Mouse (Mus musculus): ENCODE measurements around the gene H2-M3. TPM values are rescaled to one million over a fixed set of nuclear protein-coding genes. Genes with fewer than 3 reads are reported as not detected.

The H2-M3 gene
- 0.33 and 1.7 TPM in 2 replicates for polyA plus RNA-seq (2012; ENCODE audit: low replicate concordance)

GRCm38 (mm10) chr17:37270058-37270701 is at the start of gene H2-M3:
TSS of gene H2-M3 (plus strand) at chr17:37270220.

GRCm38 (mm10) chr17:37237230-37237629 is 32.8 kb upstream of the H2-M3 start, which contains the start of gene Olfr97:
TSS of gene Olfr97 (minus strand) at chr17:37237330.

GRCm38 (mm10) chr17:37263626-37264025 is 6.4 kb upstream of the H2-M3 start, which contains the start of gene Olfr98:
TSS of gene Olfr98 (minus strand) at chr17:37263749.

GRCm38 (mm10) chr17:37283360-37283759 is 13.3 kb downstream of the H2-M3 start, which contains the start of gene Olfr99:
TSS of gene Olfr99 (minus strand) at chr17:37283460.

GRCm38 (mm10) chr17:37304213-37304612 is 34.2 kb downstream of the H2-M3 start, which contains the start of gene Olfr101:
TSS of gene Olfr101 (minus strand) at chr17:37304313.

GRCm38 (mm10) chr17:37316954-37317353 is 46.9 kb downstream of the H2-M3 start, which contains the start of gene Olfr102:
TSS of gene Olfr102 (minus strand) at chr17:37317054.

Other genes starting within 250 kb of the H2-M3 start
- gene Mog, start 246.8 kb upstream of the H2-M3 start, polyA plus RNA-seq (2012; ENCODE audit: low replicate concordance), result not detected in 2 replicates
- 15.3 and 37.9 TPM in 2 replicates for gene Gabbr1, start 224.3 kb upstream of the H2-M3 start, polyA plus RNA-seq (2012; ENCODE audit: low replicate concordance)
- gene Olfr90, start 181.7 kb upstream of the H2-M3 start, polyA plus RNA-seq (2012; ENCODE audit: low replicate concordance), result not detected in 2 replicates
- gene Olfr91, start 171.9 kb upstream of the H2-M3 start, polyA plus RNA-seq (2012; ENCODE audit: low replicate concordance), result not detected in 2 replicates
- gene Olfr92, start 150.1 kb upstream of the H2-M3 start, polyA plus RNA-seq (2012; ENCODE audit: low replicate concordance), result not detected in 2 replicates
- gene Olfr93, start 108.7 kb upstream of the H2-M3 start, polyA plus RNA-seq (2012; ENCODE audit: low replicate concordance), result not detected in 2 replicates
- not detected in 2 replicates for gene Ubd, start 76.3 kb upstream of the H2-M3 start, polyA plus RNA-seq (2012; ENCODE audit: low replicate concordance)
- not detected in 2 replicates for gene Olfr94, start 69.2 kb upstream of the H2-M3 start, polyA plus RNA-seq (2012; ENCODE audit: low replicate concordance)
- not detected in 2 replicates for gene Olfr95, start 57.1 kb upstream of the H2-M3 start, polyA plus RNA-seq (2012; ENCODE audit: low replicate concordance)
- gene Olfr96, start 50.1 kb upstream of the H2-M3 start, polyA plus RNA-seq (2012; ENCODE audit: low replicate concordance), result not detected in 2 replicates
- not detected in 2 replicates for gene Olfr97, start 32.9 kb upstream of the H2-M3 start, polyA plus RNA-seq (2012; ENCODE audit: low replicate concordance)
- not detected in 2 replicates for gene Olfr98, start 6.5 kb upstream of the H2-M3 start, polyA plus RNA-seq (2012; ENCODE audit: low replicate concordance)
- gene Olfr99, start 13.2 kb downstream of the H2-M3 start, polyA plus RNA-seq (2012; ENCODE audit: low replicate concordance), result not detected in 2 replicates
- not detected in 2 replicates for gene Olfr101, start 34.1 kb downstream of the H2-M3 start, polyA plus RNA-seq (2012; ENCODE audit: low replicate concordance)
- gene Olfr102, start 46.8 kb downstream of the H2-M3 start, polyA plus RNA-seq (2012; ENCODE audit: low replicate concordance), result not detected in 2 replicates
- not detected in 2 replicates for gene Olfr103, start 69.5 kb downstream of the H2-M3 start, polyA plus RNA-seq (2012; ENCODE audit: low replicate concordance)
- gene Olfr104-ps, start 89.4 kb downstream of the H2-M3 start, polyA plus RNA-seq (2012; ENCODE audit: low replicate concordance), result not detected in 2 replicates
- not detected in 2 replicates for gene Olfr105-ps, start 108.8 kb downstream of the H2-M3 start, polyA plus RNA-seq (2012; ENCODE audit: low replicate concordance)
- not detected in 2 replicates for gene Olfr106-ps, start 120.2 kb downstream of the H2-M3 start, polyA plus RNA-seq (2012; ENCODE audit: low replicate concordance)
- not detected in 2 replicates for gene Olfr107, start 129.0 kb downstream of the H2-M3 start, polyA plus RNA-seq (2012; ENCODE audit: low replicate concordance)
- not detected in 2 replicates for gene Olfr108, start 175.3 kb downstream of the H2-M3 start, polyA plus RNA-seq (2012; ENCODE audit: low replicate concordance)
- not detected in 2 replicates for gene Olfr109, start 188.7 kb downstream of the H2-M3 start, polyA plus RNA-seq (2012; ENCODE audit: low replicate concordance)
- gene H2-M2, start 213.3 kb downstream of the H2-M3 start, polyA plus RNA-seq (2012; ENCODE audit: low replicate concordance), result not detected in 2 replicates
- not detected in 2 replicates for gene Olfr110, start 222.2 kb downstream of the H2-M3 start, polyA plus RNA-seq (2012; ENCODE audit: low replicate concordance)
- gene Olfr111, start 237.8 kb downstream of the H2-M3 start, polyA plus RNA-seq (2012; ENCODE audit: low replicate concordance), result not detected in 2 replicates